Mouse (Mus musculus) bone marrow, adult 2 months (tissue): ENCODE measurements around the gene Tspyl3.

Source experiments
- CTCF ChIP-seq: fragments of 200-500 bp; IDR thresholded peaks from 2 replicates; pipeline ENCODE4 v1.5.1; 2011; ENCODE audit warnings: low read length, control low read depth; ENCODE audit not compliant: control insufficient read depth, insufficient read depth
- POLR2A ChIP-seq: fragments of 200-500 bp; IDR thresholded peaks from 2 replicates; pipeline ENCODE4 v1.6.1; 2011; ENCODE audit warnings: low read depth, mild to moderate bottlenecking, control low read depth, low read length, borderline replicate concordance; ENCODE audit not compliant: control insufficient read depth

- TF ChIP-seq CTCF (no peak), POLR2A (no peak)
Measured at GRCm38 (mm10) chr2:153179961-153180360, 45.3 kb downstream of the Tspyl3 start.
